Mouse (Mus musculus) myocyte (in vitro differentiated cells): ENCODE results near the gene Uts2r. TPM values are rescaled to one million over a fixed set of nuclear protein-coding genes. Genes with fewer than 3 reads are reported as not detected.
A peak's percentile ranks its signal among the peaks of the same experiment; 100 is the strongest.

ENCODE experiments used
- H3K27me3 ChIP-seq: one replicate; pipeline ENCODE4 v1.6.1; 2011; ENCODE audit not compliant: control insufficient read depth, insufficient read depth, insufficient read length
- H3K36me3 ChIP-seq: one replicate; pipeline ENCODE4 v1.6.1; 2011; ENCODE audit not compliant: control insufficient read depth, insufficient read depth
- H3K4me2 ChIP-seq: one replicate; pipeline ENCODE4 v1.6.1; 2011; ENCODE audit warnings: low read depth, control low read depth
- H3K4me3 ChIP-seq: one replicate; pipeline ENCODE4 v1.5.1; 2011; ENCODE audit warnings: mild to moderate bottlenecking, control low read depth, moderate library complexity
- H3K79me2 ChIP-seq: one replicate; pipeline ENCODE4 v1.6.1; 2011; ENCODE audit not compliant: control insufficient read depth, insufficient read depth
- H3ac ChIP-seq: one replicate; pipeline ENCODE4 v1.6.1; 2011; ENCODE audit not compliant: control insufficient read depth, insufficient read length
- CEBPB ChIP-seq: IDR thresholded peaks from 2 replicates; pipeline ENCODE4 v1.6.1; 2011; ENCODE audit warnings: mild to moderate bottlenecking, moderate library complexity; ENCODE audit not compliant: poor library complexity, insufficient read depth, severe bottlenecking
- E2F4 ChIP-seq: IDR thresholded peaks from one replicate; pipeline ENCODE4 v1.6.1; 2011; ENCODE audit warnings: mild to moderate bottlenecking, control low read depth, moderate library complexity; ENCODE audit not compliant: insufficient read depth
- MAX ChIP-seq: IDR thresholded peaks from one replicate; pipeline ENCODE4 v1.6.1; 2011; ENCODE audit warnings: low read depth, mild to moderate bottlenecking, control low read depth
- MYOD1 ChIP-seq, 3 experiments: IDR thresholded peaks; one replicate each; pipeline ENCODE4 v1.6.1; 2011; ENCODE audit warnings: control low read depth in 2 of 3, low read depth in 2 of 3, mild to moderate bottlenecking in 2 of 3, moderate library complexity in 1 of 3; ENCODE audit not compliant: insufficient read length in 2 of 3, control insufficient read depth in 1 of 3
- MYOG ChIP-seq, 3 experiments: IDR thresholded peaks; one replicate each; pipeline ENCODE4 v1.6.1; 2011; ENCODE audit warnings: control low read depth in 2 of 3, low read depth in 2 of 3, mild to moderate bottlenecking in 2 of 3; ENCODE audit not compliant: insufficient read length in 2 of 3, control insufficient read depth in 1 of 3, insufficient read depth in 1 of 3
- POLR2A ChIP-seq: IDR thresholded peaks from one replicate; pipeline ENCODE4 v1.6.1; 2011; ENCODE audit warnings: low read depth, mild to moderate bottlenecking, control low read depth, moderate library complexity; ENCODE audit not compliant: insufficient read length
- POLR2AphosphoS2 ChIP-seq: IDR thresholded peaks from one replicate; pipeline ENCODE4 v1.6.1; 2011; ENCODE audit warnings: low read depth, control low read depth; ENCODE audit not compliant: insufficient read length
- REST ChIP-seq: IDR thresholded peaks from one replicate; pipeline ENCODE4 v1.6.1; 2011; ENCODE audit warnings: mild to moderate bottlenecking, control low read depth, moderate library complexity; ENCODE audit not compliant: insufficient read depth, insufficient read length
- SRF ChIP-seq: IDR thresholded peaks from one replicate; pipeline ENCODE4 v1.6.1; 2011; ENCODE audit warnings: low read depth; ENCODE audit not compliant: control insufficient read depth, insufficient read length
- TCF12 ChIP-seq: IDR thresholded peaks from one replicate; pipeline ENCODE4 v1.6.1; 2011; ENCODE audit warnings: mild to moderate bottlenecking, control low read depth; ENCODE audit not compliant: poor library complexity, insufficient read depth, severe bottlenecking
- TCF3 ChIP-seq: IDR thresholded peaks from one replicate; pipeline ENCODE4 v1.6.1; 2011; ENCODE audit warnings: low read depth, control low read depth; ENCODE audit not compliant: insufficient read length
- USF1 ChIP-seq: IDR thresholded peaks from one replicate; pipeline ENCODE4 v1.6.1; 2011; ENCODE audit warnings: low read depth, mild to moderate bottlenecking, control low read depth, moderate library complexity
- polyA plus RNA-seq: library from polyadenylated mRNA; unstranded; fragments of >200 nt; fragmentation: generic; extraction: Trizol; gene quantifications from one replicate; pipeline ENCODE4 v1.2.1, GENCODE M21; 2012; ENCODE audit warnings: missing spikeins

Uts2r gene
- polyA plus RNA-seq, 1 experiment = 0.20 TPM

DNA sequence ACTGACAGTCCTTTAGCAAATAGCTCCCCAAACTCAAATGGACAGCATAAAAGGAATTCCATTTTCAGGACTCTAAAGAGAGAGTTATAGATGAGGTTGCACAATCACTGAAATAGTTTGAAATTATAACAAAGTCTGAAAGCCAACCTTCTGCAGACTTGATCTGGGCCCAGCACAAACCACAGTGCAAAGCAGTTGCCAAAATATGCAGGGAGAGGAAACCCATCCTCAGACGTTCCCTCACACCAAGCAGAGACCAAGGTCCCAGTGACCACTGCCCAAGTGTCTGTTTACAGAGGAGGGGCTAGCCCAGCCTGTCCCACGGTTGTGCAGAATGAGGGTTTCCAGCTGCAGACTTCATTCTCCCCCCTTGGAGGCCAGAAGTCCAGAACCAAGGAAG, 38.6 kb downstream of the Uts2r start:
- H3K79me2 ChIP-seq = no peaks in the 10 kb centered on the region
- no peak for TF ChIP-seq E2F4
- peak; percentile 60; the same call in 1 of the 2 replicates for TF ChIP-seq CEBPB
- TF ChIP-seq TCF3 = no peak
- no peaks in the 10 kb centered on the region for H3K36me3 ChIP-seq
- H3K4me2 ChIP-seq = no peak overlapping the region
- H3ac ChIP-seq = no peak overlapping the region
- H3K27me3 ChIP-seq = no peaks in the 10 kb centered on the region
- no peak overlapping the region for H3K4me3 ChIP-seq

DNA sequence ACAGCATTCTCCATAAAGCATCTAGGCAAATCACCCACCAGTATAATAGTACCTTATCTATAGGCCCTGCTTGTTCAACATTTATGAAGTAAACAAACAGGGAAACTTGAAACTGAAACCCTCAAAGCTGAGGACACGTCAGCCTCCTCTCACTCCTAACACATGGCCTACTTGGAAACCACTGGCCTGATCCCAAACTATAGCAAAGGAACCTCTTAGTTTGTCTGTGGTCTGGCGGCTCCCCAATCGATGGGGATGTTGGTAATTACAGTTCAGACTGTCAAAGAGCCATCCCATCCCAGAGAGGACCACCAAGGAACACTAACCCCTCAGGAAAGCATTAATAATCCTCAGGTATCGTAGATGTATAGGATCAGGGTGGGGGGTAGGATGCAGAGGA, 39.8 kb downstream of the Uts2r start:
- TF ChIP-seq TCF12 (no peak), TCF3 (no peak), USF1 (no peak), SRF (no peak), POLR2AphosphoS2 (no peak), MYOD1 (IDR thresholded peaks at IDR 0.05; ENCODE audit: control insufficient read depth in 1 of 3, insufficient read length in 2 of 3, low read depth in 2 of 3) (no peak), CEBPB (no peak), MAX (no peak), POLR2A (no peak), MYOG (IDR thresholded peaks at IDR 0.05; ENCODE audit: control insufficient read depth in 1 of 3, insufficient read depth in 1 of 3, insufficient read length in 2 of 3, low read depth in 2 of 3) (no peak), E2F4 (no peak), REST (no peak)
- H3K27me3 ChIP-seq = no peaks in the 10 kb centered on the region
- H3ac ChIP-seq = no peak overlapping the region
- no peaks in the 10 kb centered on the region for H3K36me3 ChIP-seq
- H3K4me3 ChIP-seq = no peak overlapping the region
- H3K4me2 ChIP-seq = peak overlapping the region; percentile 46
- no peaks in the 10 kb centered on the region for H3K79me2 ChIP-seq

DNA sequence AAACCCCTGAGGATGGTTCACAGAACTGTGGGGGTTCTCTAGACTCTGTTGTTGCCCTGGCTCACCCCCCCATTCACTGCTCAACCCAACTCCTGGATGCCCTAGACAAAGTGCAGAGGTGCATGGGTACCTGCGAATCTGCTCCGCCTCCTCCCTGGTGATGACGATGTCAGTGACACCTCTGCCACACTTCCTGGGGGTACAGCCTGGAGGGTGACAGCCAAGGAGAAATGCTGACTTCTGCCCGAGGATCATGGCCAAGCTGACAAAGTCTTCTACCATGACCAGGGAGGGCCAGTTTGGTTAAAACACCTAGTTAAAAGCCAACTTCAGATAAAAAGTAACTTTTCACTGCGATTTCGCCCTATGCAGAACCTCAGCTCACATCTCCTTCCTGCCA, 40.7 kb downstream of the Uts2r start:
- Histone ChIP-seq H3K27me3 (no peaks in the 10 kb centered on the region), H3K79me2 (no peaks in the 10 kb centered on the region), H3K36me3 (no peaks in the 10 kb centered on the region), H3ac (no peak overlapping the region), H3K4me2 (no peak overlapping the region), H3K4me3 (no peak overlapping the region)
- TF ChIP-seq MAX (no peak), E2F4 (no peak), POLR2AphosphoS2 (no peak), TCF3 (no peak), TCF12 (no peak), USF1 (no peak), MYOD1 (IDR thresholded peaks at IDR 0.05; ENCODE audit: control insufficient read depth in 1 of 3, insufficient read length in 2 of 3, low read depth in 2 of 3) (no peak), REST (no peak), CEBPB (no peak), SRF (no peak), MYOG (IDR thresholded peaks at IDR 0.05; ENCODE audit: control insufficient read depth in 1 of 3, insufficient read depth in 1 of 3, insufficient read length in 2 of 3, low read depth in 2 of 3) (no peak), POLR2A (no peak)

DNA sequence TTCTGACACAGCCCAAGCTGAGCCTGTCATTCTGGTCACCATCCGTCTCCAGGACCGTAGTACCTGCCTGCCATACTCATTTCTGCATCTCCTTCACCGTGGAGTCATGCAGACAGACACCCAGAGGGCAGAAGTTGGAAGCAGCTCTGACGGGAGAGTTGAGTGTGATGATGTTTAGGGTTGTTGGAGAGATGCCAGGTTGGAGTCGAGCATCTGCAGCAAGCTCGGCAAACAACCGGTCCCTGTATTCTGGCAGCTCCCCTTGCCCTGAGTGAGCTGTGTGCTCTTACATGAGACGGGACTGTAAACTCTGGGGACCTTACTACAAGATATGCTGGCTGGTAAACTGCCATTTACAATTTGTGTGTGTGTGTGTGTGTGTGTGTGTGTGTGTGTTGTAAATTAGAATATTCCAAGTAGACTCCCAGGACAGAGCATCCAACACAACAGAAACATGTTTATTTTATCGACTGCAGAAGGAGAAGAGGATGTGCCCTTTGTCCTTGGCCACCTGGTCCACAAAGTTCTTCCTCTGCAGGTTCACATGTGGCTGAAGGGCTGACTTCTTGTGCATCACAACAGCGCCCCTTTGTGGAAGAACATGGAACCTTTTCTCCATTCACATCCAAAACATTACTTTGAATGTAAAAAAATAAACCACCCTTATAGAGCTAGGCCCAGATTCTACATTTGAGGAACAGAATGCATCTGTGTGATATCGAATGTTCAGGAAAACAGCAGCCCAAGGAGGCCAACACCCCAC, 41.5 kb downstream of the Uts2r start:
- no peak for TF ChIP-seq POLR2AphosphoS2
- no peak for TF ChIP-seq MAX
- no peak for TF ChIP-seq CEBPB
- no peak for TF ChIP-seq REST
- TF ChIP-seq USF1 = no peak
- no peak for TF ChIP-seq SRF
- no peak for TF ChIP-seq MYOD1 (IDR thresholded peaks at IDR 0.05; ENCODE audit: control insufficient read depth in 1 of 3, insufficient read length in 2 of 3, low read depth in 2 of 3)
- no peak for TF ChIP-seq POLR2A
- TF ChIP-seq TCF3 = no peak
- no peak for TF ChIP-seq TCF12
- no peak for TF ChIP-seq E2F4
- no peak for TF ChIP-seq MYOG (IDR thresholded peaks at IDR 0.05; ENCODE audit: control insufficient read depth in 1 of 3, insufficient read depth in 1 of 3, insufficient read length in 2 of 3, low read depth in 2 of 3)
- Histone ChIP-seq H3K79me2 (no peaks in the 10 kb centered on the region), H3K36me3 (no peaks in the 10 kb centered on the region), H3K4me3 (no peak overlapping the region), H3K4me2 (no peak overlapping the region), H3ac (no peak overlapping the region), H3K27me3 (no peaks in the 10 kb centered on the region)

DNA sequence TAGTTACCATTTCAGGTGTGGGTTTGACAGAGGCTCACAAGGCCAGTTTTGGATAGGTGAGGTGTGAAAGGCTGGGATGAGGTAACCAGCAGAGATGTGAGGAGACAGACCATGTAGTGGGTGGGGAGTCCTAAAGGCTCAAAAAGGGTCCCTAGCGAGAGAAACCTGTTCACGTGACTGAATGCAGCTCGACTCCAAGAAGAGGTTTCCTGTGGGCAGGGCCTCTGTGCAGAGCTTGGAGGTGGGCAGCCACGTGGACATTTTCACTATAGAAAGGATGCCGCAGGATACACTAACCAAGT, 43.7 kb downstream of the Uts2r start:
- H3ac ChIP-seq = no peak overlapping the region
- no peaks in the 10 kb centered on the region for H3K79me2 ChIP-seq
- H3K4me2 ChIP-seq = peak overlapping the region; percentile 78
- H3K4me3 ChIP-seq = peak overlapping the region; percentile 46
- no peaks in the 10 kb centered on the region for H3K27me3 ChIP-seq
- TF ChIP-seq USF1 = peak; percentile 64
- TF ChIP-seq TCF3 = no peak
- H3K36me3 ChIP-seq = peaks cover 12% of the 10 kb centered on the region
